Mouse (Mus musculus) cortical plate, adult 2 months (tissue): ENCODE data around the gene Slc22a15.

ENCODE experiments used
- CTCF ChIP-seq: fragments of 200-500 bp; IDR thresholded peaks from 2 replicates; pipeline ENCODE4 v1.5.1; 2011; ENCODE audit warnings: mild to moderate bottlenecking, control low read depth, low read length; ENCODE audit not compliant: insufficient read depth; ENCODE audit errors: extremely low read depth
- POLR2A ChIP-seq: fragments of 200-500 bp; IDR thresholded peaks from 2 replicates; pipeline ENCODE4 v1.6.1; 2011; ENCODE audit warnings: mild to moderate bottlenecking, low read length, control low read depth; ENCODE audit not compliant: insufficient read depth; ENCODE audit errors: extremely low read depth

GRCm38 (mm10) chr3:101836045-101836444 is 88.2 kb downstream of the Slc22a15 start:
- TF ChIP-seq CTCF (no peak), POLR2A (no peak)
